Mouse (Mus musculus): Measurements from ENCODE around the gene Gm44805. TPM values are rescaled to one million over a fixed set of nuclear protein-coding genes. Genes with fewer than 3 reads are reported as not detected.

The Gm44805 gene
- polyA plus RNA-seq, 1 experiment, result not detected

DNA sequence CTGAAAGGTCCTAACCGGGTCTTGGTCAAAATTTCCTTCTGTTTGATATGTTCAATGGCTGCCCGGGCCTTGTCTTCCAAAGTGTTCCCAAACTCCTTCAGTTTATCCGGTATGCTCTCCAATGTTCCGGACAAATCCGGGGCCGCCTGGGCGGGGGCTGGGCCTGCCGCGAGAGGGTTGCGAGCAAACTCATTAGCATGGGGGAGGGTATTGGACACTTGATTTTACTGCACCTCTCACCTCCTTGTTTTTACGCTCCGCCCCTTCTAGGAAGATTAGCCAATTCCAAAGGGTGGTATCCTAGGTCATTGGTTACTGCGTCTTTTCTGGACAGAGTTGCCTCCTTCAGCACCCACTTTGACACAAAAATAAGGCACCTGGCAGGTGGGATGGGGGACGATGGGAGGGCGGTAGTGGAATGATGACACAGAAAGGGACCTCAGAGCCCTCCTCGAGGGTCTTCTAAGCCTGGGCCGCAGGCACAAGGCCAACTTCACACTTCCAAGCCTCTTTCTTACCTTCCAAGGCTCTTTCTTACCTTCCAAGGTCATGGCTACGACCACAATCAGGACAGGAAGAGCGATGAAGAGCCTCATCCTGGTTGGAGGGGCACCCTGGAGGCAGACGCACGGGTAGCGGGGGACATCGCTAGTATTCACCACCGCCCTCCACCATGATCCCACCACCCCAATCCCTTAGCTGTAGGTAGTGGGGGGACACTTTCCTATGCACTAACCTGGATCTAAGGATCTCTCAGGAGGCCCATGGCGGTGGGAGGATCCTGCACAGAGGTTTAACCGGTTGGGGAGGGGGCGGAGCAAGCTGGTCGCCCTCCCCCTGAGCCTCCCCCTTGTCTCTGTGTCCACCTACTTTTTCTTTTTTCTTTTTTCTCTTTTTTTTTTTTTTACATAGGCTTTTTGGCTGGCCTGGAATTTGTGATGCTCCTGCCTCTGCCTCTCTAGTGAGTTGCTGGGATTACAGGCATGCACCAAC lies 10.9 kb upstream of the Gm44805 start, which contains the start of gene Apoc1:
Gene Apoc1, minus strand, starts transcription at position 788 of the 993 bp plus-strand sequence.
- Histone ChIP-seq H3K4me2 (ENCODE audit: low read depth) (no peak within 1 kb of the TSS), H3K4me3 (no peak within 1 kb of the TSS), H3K36me3 (ENCODE audit: control insufficient read depth, insufficient read depth) (no peaks in the 10 kb centered on the region), H3K79me2 (ENCODE audit: control insufficient read depth, insufficient read depth) (no peaks in the 10 kb centered on the region), H3K27me3 (ENCODE audit: control insufficient read depth, insufficient read depth, insufficient read length) (peaks cover 6% of the 10 kb centered on the region), H3ac (ENCODE audit: control insufficient read depth, insufficient read length) (no peak within 1 kb of the TSS)
- no peak for TF ChIP-seq SRF (IDR thresholded peaks at IDR 0.05; ENCODE audit: control insufficient read depth, insufficient read length, low read depth)
- no peak for TF ChIP-seq POLR2A (IDR thresholded peaks at IDR 0.05; ENCODE audit: insufficient read length, low read depth)
- TF ChIP-seq MYOD1 (IDR thresholded peaks at IDR 0.05; ENCODE audit: control insufficient read depth in 1 of 3, insufficient read length in 2 of 3, low read depth in 2 of 3), result no peak
- no peak for TF ChIP-seq TCF3 (IDR thresholded peaks at IDR 0.05; ENCODE audit: insufficient read length, low read depth)
- no peak for TF ChIP-seq USF1 (IDR thresholded peaks at IDR 0.05; ENCODE audit: low read depth)
- TF ChIP-seq MAX (IDR thresholded peaks at IDR 0.05; ENCODE audit: low read depth), result no peak
- no peak for TF ChIP-seq MYOG (IDR thresholded peaks at IDR 0.05; ENCODE audit: control insufficient read depth in 1 of 3, insufficient read depth in 1 of 3, insufficient read length in 2 of 3, low read depth in 2 of 3)

DNA sequence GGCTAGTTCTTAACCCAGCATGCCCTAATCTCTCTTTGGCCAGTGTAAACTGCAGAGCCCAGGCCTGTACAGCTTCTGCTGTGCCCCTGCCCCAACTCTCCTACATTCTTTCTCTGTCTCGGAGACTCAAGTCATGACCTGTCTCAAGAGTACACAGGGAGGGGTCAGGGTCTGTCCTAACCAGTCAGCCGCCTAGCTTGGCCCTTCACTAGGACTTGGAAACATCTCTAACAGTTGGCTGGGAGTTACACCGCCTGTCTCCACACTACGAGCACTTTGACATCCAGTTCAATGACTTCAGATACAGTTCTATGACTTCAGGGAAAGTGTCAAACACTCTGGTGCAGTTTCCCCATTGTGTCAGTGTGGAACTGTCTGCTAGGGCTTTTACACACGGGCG lies 10.2 kb upstream of the Gm44805 start:
- no peak overlapping the region for H3K4me3 ChIP-seq
- no peak overlapping the region for H3K4me2 ChIP-seq (ENCODE audit: low read depth)
- no peak overlapping the region for H3ac ChIP-seq (ENCODE audit: control insufficient read depth, insufficient read length)
- peaks cover 6% of the 10 kb centered on the region for H3K27me3 ChIP-seq (ENCODE audit: control insufficient read depth, insufficient read depth, insufficient read length)
- TF ChIP-seq USF1 (IDR thresholded peaks at IDR 0.05; ENCODE audit: low read depth), result no peak
- TF ChIP-seq MYOG (IDR thresholded peaks at IDR 0.05; ENCODE audit: control insufficient read depth in 1 of 3, insufficient read depth in 1 of 3, insufficient read length in 2 of 3, low read depth in 2 of 3), result no peak
- TF ChIP-seq MAX (IDR thresholded peaks at IDR 0.05; ENCODE audit: low read depth), result no peak
- no peak for TF ChIP-seq TCF12 (IDR thresholded peaks at IDR 0.05; ENCODE audit: insufficient read depth, poor library complexity, severe bottlenecking)
- no peaks in the 10 kb centered on the region for H3K79me2 ChIP-seq (ENCODE audit: control insufficient read depth, insufficient read depth)
- H3K36me3 ChIP-seq (ENCODE audit: control insufficient read depth, insufficient read depth), result no peaks in the 10 kb centered on the region

- TF ChIP-seq SRF (IDR thresholded peaks at IDR 0.05; ENCODE audit: control insufficient read depth, insufficient read length, low read depth), result no peak
- TF ChIP-seq TCF3 (IDR thresholded peaks at IDR 0.05; ENCODE audit: insufficient read length, low read depth), result no peak
- no peak for TF ChIP-seq USF1 (IDR thresholded peaks at IDR 0.05; ENCODE audit: low read depth)
- no peak for TF ChIP-seq POLR2AphosphoS2 (IDR thresholded peaks at IDR 0.05; ENCODE audit: insufficient read length, low read depth)
- no peak for TF ChIP-seq MYOG (IDR thresholded peaks at IDR 0.05; ENCODE audit: control insufficient read depth in 1 of 3, insufficient read depth in 1 of 3, insufficient read length in 2 of 3, low read depth in 2 of 3)
- TF ChIP-seq CEBPB (IDR thresholded peaks at IDR 0.05; ENCODE audit: insufficient read depth, poor library complexity, severe bottlenecking), result no peak
- TF ChIP-seq E2F4 (IDR thresholded peaks at IDR 0.05; ENCODE audit: insufficient read depth), result no peak
- TF ChIP-seq MAX (IDR thresholded peaks at IDR 0.05; ENCODE audit: low read depth), result no peak
- TF ChIP-seq MYOD1 (IDR thresholded peaks at IDR 0.05; ENCODE audit: control insufficient read depth in 1 of 3, insufficient read length in 2 of 3, low read depth in 2 of 3), result no peak
- no peak for TF ChIP-seq TCF12 (IDR thresholded peaks at IDR 0.05; ENCODE audit: insufficient read depth, poor library complexity, severe bottlenecking)
- TF ChIP-seq REST (IDR thresholded peaks at IDR 0.05; ENCODE audit: insufficient read depth, insufficient read length), result no peak
- Histone ChIP-seq H3K36me3 (ENCODE audit: control insufficient read depth, insufficient read depth) (no peaks in the 10 kb centered on the region), H3ac (ENCODE audit: control insufficient read depth, insufficient read length) (no peak overlapping the region), H3K4me2 (ENCODE audit: low read depth) (no peak overlapping the region), H3K27me3 (ENCODE audit: control insufficient read depth, insufficient read depth, insufficient read length) (peaks cover 8% of the 10 kb centered on the region), H3K79me2 (ENCODE audit: control insufficient read depth, insufficient read depth) (no peaks in the 10 kb centered on the region), H3K4me3 (no peak overlapping the region)
These were observed 9.6 kb upstream of the Gm44805 start for GRCm38 (mm10) chr7:19690845-19691244.

DNA sequence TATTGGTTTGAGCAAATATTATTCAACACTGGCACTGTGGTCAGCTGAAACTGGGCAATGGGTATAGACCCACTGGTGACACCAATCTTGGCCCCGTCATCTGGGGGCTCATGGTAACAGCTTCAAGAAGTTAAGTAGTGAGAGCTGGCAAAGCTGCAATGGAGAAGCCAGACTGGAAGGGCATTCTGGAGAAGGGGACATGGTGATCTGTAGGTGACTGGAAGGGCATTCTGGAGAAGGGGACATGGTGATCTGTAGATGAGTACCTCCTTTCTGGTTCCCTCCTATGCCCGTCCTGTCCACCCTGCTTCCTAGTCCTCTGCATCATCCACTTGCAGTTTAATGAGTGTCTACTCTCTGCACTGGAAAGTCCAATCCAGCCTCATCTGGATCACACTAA lies 7.4 kb upstream of the Gm44805 start:
- H3K36me3 ChIP-seq (ENCODE audit: control insufficient read depth, insufficient read depth), result no peaks in the 10 kb centered on the region
- H3K79me2 ChIP-seq (ENCODE audit: control insufficient read depth, insufficient read depth), result no peaks in the 10 kb centered on the region
- H3K4me2 ChIP-seq (ENCODE audit: low read depth), result no peak overlapping the region
- H3K4me3 ChIP-seq, result no peak overlapping the region
- H3ac ChIP-seq (ENCODE audit: control insufficient read depth, insufficient read length), result no peak overlapping the region
- H3K27me3 ChIP-seq (ENCODE audit: control insufficient read depth, insufficient read depth, insufficient read length), result peaks cover 15% of the 10 kb centered on the region
- TF ChIP-seq USF1 (IDR thresholded peaks at IDR 0.05; ENCODE audit: low read depth), result no peak
- no peak for TF ChIP-seq MAX (IDR thresholded peaks at IDR 0.05; ENCODE audit: low read depth)
- no peak for TF ChIP-seq TCF12 (IDR thresholded peaks at IDR 0.05; ENCODE audit: insufficient read depth, poor library complexity, severe bottlenecking)
- TF ChIP-seq POLR2A (IDR thresholded peaks at IDR 0.05; ENCODE audit: insufficient read length, low read depth), result no peak
- TF ChIP-seq TCF3 (IDR thresholded peaks at IDR 0.05; ENCODE audit: insufficient read length, low read depth), result no peak
- TF ChIP-seq MYOG (IDR thresholded peaks at IDR 0.05; ENCODE audit: control insufficient read depth in 1 of 3, insufficient read depth in 1 of 3, insufficient read length in 2 of 3, low read depth in 2 of 3), result no peak
- TF ChIP-seq CEBPB (IDR thresholded peaks at IDR 0.05; ENCODE audit: insufficient read depth, poor library complexity, severe bottlenecking), result no peak
- no peak for TF ChIP-seq SRF (IDR thresholded peaks at IDR 0.05; ENCODE audit: control insufficient read depth, insufficient read length, low read depth)
- TF ChIP-seq REST (IDR thresholded peaks at IDR 0.05; ENCODE audit: insufficient read depth, insufficient read length), result no peak
- no peak for TF ChIP-seq POLR2AphosphoS2 (IDR thresholded peaks at IDR 0.05; ENCODE audit: insufficient read length, low read depth)
- no peak for TF ChIP-seq MYOD1 (IDR thresholded peaks at IDR 0.05; ENCODE audit: control insufficient read depth in 1 of 3, insufficient read length in 2 of 3, low read depth in 2 of 3)
- TF ChIP-seq E2F4 (IDR thresholded peaks at IDR 0.05; ENCODE audit: insufficient read depth), result no peak
